Mouse (Mus musculus) heart, embryonic 11.5 days (tissue): ENCODE results near the gene Lamc2. TPM values are rescaled to one million over a fixed set of nuclear protein-coding genes. Genes with fewer than 3 reads are reported as not detected.
"Not testable (repeated sequence)": the region's sequence is repeated elsewhere in the genome, so short reads cannot be mapped to it uniquely, and the experiment has no call there.

Source experiments
- ATAC-seq: fragments of 200-750 bp; cut with Nextera tagmentation; replicated peaks from 2 replicates; pipeline ENCODE4 v1.8.0; 2017; ENCODE audit warnings: moderate library complexity; ENCODE audit not compliant: insufficient number of reproducible peaks, low FRiP score, low TSS enrichment
- H3K27ac ChIP-seq: fragments of 300-500 bp; sonication (generic); 2 replicates; pipeline ENCODE4 v1.5.1; 2014; ENCODE audit warnings: mild to moderate bottlenecking, low read depth, low read length
- H3K27me3 ChIP-seq: fragments of 300-500 bp; sonication (generic); 2 replicates; pipeline ENCODE4 v1.6.1; 2014; ENCODE audit warnings: mild to moderate bottlenecking, low read length, mixed read lengths; ENCODE audit not compliant: control insufficient read depth, insufficient read depth
- H3K36me3 ChIP-seq: fragments of 300-500 bp; sonication (generic); 2 replicates; pipeline ENCODE4 v1.6.1; 2014; ENCODE audit warnings: mild to moderate bottlenecking, low read length, moderate library complexity, mixed read lengths; ENCODE audit not compliant: control insufficient read depth, insufficient read depth
- H3K4me1 ChIP-seq: fragments of 300-500 bp; sonication (generic); 2 replicates; pipeline ENCODE4 v1.6.1; 2014; ENCODE audit warnings: low read length; ENCODE audit not compliant: control insufficient read depth, insufficient read depth
- H3K4me2 ChIP-seq: fragments of 300-500 bp; sonication (generic); 2 replicates; pipeline ENCODE4 v1.6.1; 2014; ENCODE audit warnings: mild to moderate bottlenecking, moderate library complexity
- H3K4me3 ChIP-seq: fragments of 300-500 bp; sonication (generic); 2 replicates; pipeline ENCODE4 v1.5.1; 2014; ENCODE audit warnings: low read depth, low read length
- H3K9ac ChIP-seq: fragments of 300-500 bp; sonication (generic); 2 replicates; pipeline ENCODE4 v1.6.1; 2014; ENCODE audit warnings: mild to moderate bottlenecking, low read depth, low read length, moderate library complexity
- H3K9me3 ChIP-seq: fragments of 300-500 bp; sonication (generic); replicated peaks from 2 replicates; pipeline ENCODE4 v1.6.1; 2016; ENCODE audit warnings: low read length; ENCODE audit not compliant: control insufficient read depth
- WGBS: fragments of 180-500 bp; shearing (Covaris S2); extraction: QIAGEN DNeasy Blood & Tissue Kit; methylation state at CpG from one replicate; pipeline ENCODE4 v1.1.7; 2014; ENCODE audit not compliant: insufficient replicate concordance; 5-methylcytosine and 5-hydroxymethylcytosine counted together
- polyA plus RNA-seq: library from polyadenylated mRNA; unstranded; fragments of >200 nt; fragmentation: Nextera tagmentation; extraction: Ambion mirVana; gene quantifications from 2 replicates; pipeline ENCODE4 v1.2.1, GENCODE M21; 2014

The Lamc2 gene
- polyA plus RNA-seq, 1 experiment from 2014 or later, result 3.4 TPM

GRCm38 (mm10) chr1:153083233-153083632 lies 103.0 kb downstream of the Lamc2 start:
- not testable (repeated sequence) for ATAC-seq, H3K4me2 ChIP-seq, H3K9ac ChIP-seq, H3K27me3 ChIP-seq, H3K4me1 ChIP-seq, H3K4me3 ChIP-seq, H3K27ac ChIP-seq, H3K9me3 ChIP-seq, H3K36me3 ChIP-seq
- 69% methylated on average over 8 of the region's 14 CpGs for WGBS

- ATAC-seq, result no peak
- Histone ChIP-seq H3K27ac (no peak overlapping the region), H3K4me1 (no peaks in the 10 kb centered on the region), H3K36me3 (no peaks in the 10 kb centered on the region), H3K4me3 (no peak overlapping the region), H3K9ac (no peak overlapping the region), H3K9me3 (no peaks in the 10 kb centered on the region), H3K27me3 (peaks cover 29% of the 10 kb centered on the region), H3K4me2 (no peak overlapping the region)
- 52% methylated on average over 6 of the region's 6 CpGs for WGBS
These were observed 110.3 kb downstream of the Lamc2 start for GRCm38 (mm10) chr1:153075955-153076354.

- H3K4me1 ChIP-seq, result no peaks in the 10 kb centered on the region
- no peaks in the 10 kb centered on the region for H3K36me3 ChIP-seq
- H3K27me3 ChIP-seq, result peaks cover 29% of the 10 kb centered on the region
- H3K27ac ChIP-seq, result no peak overlapping the region
- 73% methylated on average over 3 of the region's 3 CpGs for WGBS
- H3K9me3 ChIP-seq, result no peaks in the 10 kb centered on the region
- H3K4me3 ChIP-seq, result no peak overlapping the region
- no peak overlapping the region for H3K4me2 ChIP-seq
- no peak overlapping the region for H3K9ac ChIP-seq
- no peak for ATAC-seq
These were observed 111.0 kb downstream of the Lamc2 start for GRCm38 (mm10) chr1:153075087-153075736.

GRCm38 (mm10) chr1:153073441-153073840 lies 112.8 kb downstream of the Lamc2 start:
- no peaks in the 10 kb centered on the region for H3K9me3 ChIP-seq
- H3K27ac ChIP-seq, result no peak overlapping the region
- H3K4me2 ChIP-seq, result no peak overlapping the region
- no peak for ATAC-seq
- no peaks in the 10 kb centered on the region for H3K4me1 ChIP-seq
- H3K4me3 ChIP-seq, result no peak overlapping the region
- H3K27me3 ChIP-seq, result peaks cover 29% of the 10 kb centered on the region
- WGBS, result 11% methylated on average over 9 of the region's 9 CpGs
- H3K36me3 ChIP-seq, result no peaks in the 10 kb centered on the region
- no peak overlapping the region for H3K9ac ChIP-seq

Other genes starting within 250 kb of the Lamc2 start
- gene Nmnat2, start 231.5 kb downstream of the Lamc2 start, polyA plus RNA-seq, result 0.92 and 0.93 TPM in 2 replicates
- 87.6 and 98.2 TPM in 2 replicates for gene Lamc1, start 146.3 kb upstream of the Lamc2 start, polyA plus RNA-seq
- 0.21 TPM in 1 of 2 replicates, not detected in the other for gene Shcbp1l, start 238.7 kb upstream of the Lamc2 start, polyA plus RNA-seq